Mouse (Mus musculus): ENCODE measurements around the gene Itgb1bp2. TPM values are rescaled to one million over a fixed set of nuclear protein-coding genes. Genes with fewer than 3 reads are reported as not detected.

Gene Itgb1bp2
- polyA plus RNA-seq (2015; fragmentation: Nextera tagmentation; extraction: Ambion mirVana), result 1.8 and 4.2 TPM in 2 replicates

DNA sequence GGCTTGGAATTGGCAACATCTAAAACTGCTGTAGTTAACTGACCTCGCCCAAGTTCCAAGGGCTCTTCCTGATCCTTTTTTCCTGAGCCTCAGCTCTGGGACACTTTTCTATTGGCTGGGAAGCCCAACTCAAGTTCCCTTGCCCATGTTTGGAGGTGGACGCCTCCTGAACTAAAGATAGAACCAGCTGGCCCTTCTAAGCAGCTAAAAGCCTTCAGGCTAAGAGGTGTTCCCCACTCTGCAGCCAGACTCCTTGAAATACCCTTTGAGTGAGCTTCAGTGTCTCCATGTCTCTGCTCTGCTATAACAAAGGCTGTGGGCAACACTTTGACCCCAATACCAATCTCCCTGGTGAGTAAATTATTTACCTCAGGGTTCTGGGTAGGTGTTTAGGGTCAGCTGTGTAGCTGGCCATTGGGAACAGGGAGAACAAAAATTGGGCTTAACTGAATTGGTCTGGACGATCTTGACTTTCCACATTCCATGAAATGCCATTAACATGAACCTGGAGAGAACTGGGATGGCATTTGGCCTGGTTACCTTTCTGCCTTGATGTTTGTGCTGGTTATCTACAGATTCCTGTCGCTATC lies at the start of gene Itgb1bp2:
Itgb1bp2 (plus strand) TSS at position 203 of the 590 bp plus-strand sequence.
- H3K36me3 ChIP-seq, result peaks cover 2% of the 10 kb centered on the region; the same call in 1 of the 2 replicates
- ATAC-seq (ENCODE audit: insufficient read depth, low FRiP score, low read depth), result no peak
- 67% methylated on average over 4 of the region's 4 CpGs for WGBS
- no peaks in the 10 kb centered on the region for H3K27me3 ChIP-seq (replicated peaks)
- H3K4me3 ChIP-seq (replicated peaks), result no peak within 1 kb of the TSS
- no peak within 1 kb of the TSS for H3K9ac ChIP-seq
- no peak within 1 kb of the TSS for H3K27ac ChIP-seq
- H3K4me1 ChIP-seq, result no peaks in the 10 kb centered on the region
- H3K9me3 ChIP-seq, result no peaks in the 10 kb centered on the region
- no peak within 1 kb of the TSS for H3K4me2 ChIP-seq

DNA sequence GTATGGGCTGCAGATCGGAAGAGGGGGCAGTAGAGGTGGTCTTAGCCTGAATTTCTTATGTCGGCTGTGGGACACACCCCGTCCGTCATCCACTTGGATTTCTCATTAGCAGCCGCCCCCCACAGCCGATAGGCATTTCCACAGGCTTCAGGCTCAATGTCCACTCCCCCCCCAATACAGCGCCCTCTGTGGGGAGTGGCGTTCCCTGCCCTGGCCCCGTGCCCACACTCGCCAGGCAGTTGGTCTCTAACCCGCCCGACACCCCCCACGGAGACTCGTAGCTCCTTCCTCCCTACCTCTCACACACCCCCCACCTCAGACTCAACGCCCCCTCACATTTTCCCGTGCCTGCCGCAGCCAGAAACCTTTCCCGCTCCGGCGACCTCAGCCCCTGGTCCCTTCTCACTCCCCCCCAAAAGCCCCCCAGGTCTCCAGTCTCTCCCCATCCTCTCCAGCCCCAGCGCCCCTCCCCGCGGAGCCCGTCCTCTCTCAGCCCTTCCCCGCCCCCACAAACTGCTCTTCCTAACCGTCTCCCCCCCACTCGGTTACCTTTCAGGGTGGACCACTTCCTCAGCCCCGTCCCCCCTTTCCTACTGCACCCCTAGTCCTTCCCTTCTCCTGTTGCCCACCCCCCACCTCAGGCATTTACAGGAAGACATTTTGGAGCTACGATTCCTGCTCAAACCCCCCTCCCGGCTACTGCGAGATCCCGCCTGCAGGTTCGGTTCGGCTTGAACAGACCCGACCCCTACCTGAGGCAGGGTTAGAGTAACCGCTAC lies 29.8 kb upstream of the Itgb1bp2 start:
- ATAC-seq (ENCODE audit: insufficient read depth, low FRiP score, low read depth), result no peak
- H3K27ac ChIP-seq, result peak overlapping the region; percentile 54; the same call in 1 of the 2 replicates
- H3K27me3 ChIP-seq (replicated peaks), result no peaks in the 10 kb centered on the region
- H3K4me3 ChIP-seq (replicated peaks), result peak overlapping the region; percentile 58
- H3K4me1 ChIP-seq, result peaks cover 8% of the 10 kb centered on the region; the same call in 1 of the 2 replicates
- WGBS, result 23% methylated on average over 33 of the region's 36 CpGs
- H3K9me3 ChIP-seq, result no peaks in the 10 kb centered on the region
- H3K9ac ChIP-seq, result peak overlapping the region; percentile 56
- H3K36me3 ChIP-seq, result no peaks in the 10 kb centered on the region
- peak overlapping the region; percentile 53 for H3K4me2 ChIP-seq

DNA sequence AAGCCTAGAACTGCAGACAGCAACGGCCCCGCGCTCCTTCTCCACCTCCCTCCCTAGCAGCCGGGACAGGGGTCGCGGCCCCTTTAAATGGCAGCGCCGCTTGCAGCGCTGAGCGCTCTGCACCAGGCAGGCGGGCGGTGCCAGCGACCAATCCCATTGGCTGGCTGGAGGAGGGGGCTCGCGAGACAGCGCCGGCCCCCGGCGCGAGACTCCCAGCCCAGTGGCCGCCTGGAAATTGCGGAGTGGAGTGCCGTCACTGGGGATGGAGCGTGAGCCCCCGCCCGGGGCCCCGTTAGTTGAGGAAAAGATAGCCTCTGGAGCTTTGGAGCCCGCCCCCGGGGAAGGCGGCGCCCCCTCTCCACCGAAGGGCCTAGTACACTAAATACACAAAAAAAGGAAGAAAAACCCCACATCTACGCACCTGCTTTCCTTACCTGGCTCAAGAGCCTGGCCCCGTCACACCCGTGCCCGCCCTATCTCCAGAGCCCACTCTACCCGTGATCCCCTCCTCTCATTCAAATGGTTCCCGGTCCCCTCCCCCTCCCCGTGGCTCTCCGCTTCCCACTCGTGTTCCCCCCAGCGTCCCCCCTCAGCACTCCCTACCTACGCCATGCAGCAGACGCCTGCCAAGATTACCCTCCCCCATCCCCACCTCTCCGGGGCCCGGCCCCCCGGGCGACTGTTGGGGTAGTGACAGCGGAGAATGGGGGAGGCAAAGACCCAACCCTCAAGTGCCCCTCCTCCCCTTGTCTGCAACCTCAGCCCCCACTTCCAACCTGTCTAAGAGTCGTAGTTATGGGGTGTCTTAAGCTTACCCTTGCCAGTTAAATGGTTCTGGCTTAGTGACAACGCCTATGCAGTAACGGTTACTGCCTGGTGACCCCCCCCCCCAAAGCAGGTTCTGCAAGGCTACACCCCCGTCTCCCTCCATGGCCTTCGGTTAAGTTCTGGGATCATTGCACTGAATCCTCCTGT lies 28.9 kb upstream of the Itgb1bp2 start:
- peak; percentile 94 for ATAC-seq (ENCODE audit: insufficient read depth, low FRiP score, low read depth)
- 15% methylated on average over 48 of the region's 54 CpGs for WGBS

DNA sequence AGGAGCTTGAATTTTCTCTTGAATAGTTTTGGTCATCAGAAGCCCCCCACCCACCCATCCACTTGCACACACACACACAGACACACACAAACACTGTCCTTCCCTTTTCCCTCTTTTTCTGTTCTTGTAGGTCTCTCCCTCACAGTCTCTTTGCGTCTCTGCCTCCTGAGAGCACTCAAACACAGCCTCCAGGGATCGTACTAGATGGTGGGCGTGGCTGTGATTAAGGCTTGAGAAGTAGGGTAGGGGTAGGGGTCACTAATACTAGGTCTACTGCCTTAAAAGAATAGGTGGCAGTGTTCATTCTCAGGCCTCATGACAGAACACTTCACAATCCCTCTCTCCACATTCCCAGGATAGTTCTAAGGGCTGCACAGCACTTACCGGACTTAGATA lies 28.2 kb upstream of the Itgb1bp2 start, which contains the start of gene Zmym3:
Zmym3 (minus strand) TSS at position 150 of the 396 bp plus-strand sequence.
- WGBS, result 26% methylated on average over 4 of the region's 4 CpGs

More for the DNA sequence above, 28.9 kb upstream of the Itgb1bp2 start:
- peak overlapping the region; percentile 58 for H3K4me2 ChIP-seq
- no peaks in the 10 kb centered on the region for H3K9me3 ChIP-seq
- H3K9ac ChIP-seq, result peak overlapping the region; percentile 56
- peak overlapping the region; percentile 54 for H3K27ac ChIP-seq
- no peaks in the 10 kb centered on the region for H3K27me3 ChIP-seq (replicated peaks)
- H3K4me1 ChIP-seq, result peaks cover 8% of the 10 kb centered on the region; the same call in 1 of the 2 replicates
- H3K4me3 ChIP-seq (replicated peaks), result peak overlapping the region; percentile 58
- no peaks in the 10 kb centered on the region for H3K36me3 ChIP-seq

DNA sequence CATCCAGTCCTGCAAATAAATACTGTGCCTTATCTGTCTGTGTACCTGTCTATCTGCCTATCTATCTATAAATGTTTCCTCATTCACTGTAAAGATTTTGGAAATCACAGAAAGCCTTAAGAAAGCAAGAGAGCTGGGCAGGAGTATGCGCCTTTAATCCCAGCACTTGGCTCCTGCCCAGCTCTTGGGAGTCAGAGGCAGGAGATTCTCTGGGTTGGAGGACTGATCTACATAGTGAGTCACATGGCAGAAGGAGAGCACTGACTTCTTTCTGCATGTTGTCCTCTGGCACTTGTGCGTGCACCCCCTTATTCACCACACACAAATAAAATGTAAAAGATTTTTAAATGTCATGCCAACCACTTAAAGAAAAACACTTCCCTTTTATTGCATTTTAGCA lies 25.4 kb upstream of the Itgb1bp2 start:
- peaks cover 2% of the 10 kb centered on the region; the same call in 1 of the 2 replicates for H3K4me1 ChIP-seq
- no peak overlapping the region for H3K4me3 ChIP-seq (replicated peaks)
- no peak for ATAC-seq (ENCODE audit: insufficient read depth, low FRiP score, low read depth)
- no peak overlapping the region for H3K4me2 ChIP-seq
- no peak overlapping the region for H3K9ac ChIP-seq
- H3K9me3 ChIP-seq, result no peaks in the 10 kb centered on the region
- no peaks in the 10 kb centered on the region for H3K27me3 ChIP-seq (replicated peaks)
- WGBS, result 83% methylated on average over 2 of the region's 2 CpGs
- no peaks in the 10 kb centered on the region for H3K36me3 ChIP-seq
- no peak overlapping the region for H3K27ac ChIP-seq

More for the DNA sequence above, 28.2 kb upstream of the Itgb1bp2 start, which contains the start of gene Zmym3:
- Histone ChIP-seq H3K9ac (peak within 1 kb of the TSS; percentile 19; the same call in 1 of the 2 replicates), H3K4me1 (peaks cover 8% of the 10 kb centered on the region; the same call in 1 of the 2 replicates), H3K4me2 (peak within 1 kb of the TSS; percentile 58), H3K4me3 (replicated peaks) (peak within 1 kb of the TSS; percentile 58), H3K36me3 (no peaks in the 10 kb centered on the region), H3K27ac (peak within 1 kb of the TSS; percentile 51), H3K27me3 (replicated peaks) (no peaks in the 10 kb centered on the region), H3K9me3 (no peaks in the 10 kb centered on the region)
- ATAC-seq (ENCODE audit: insufficient read depth, low FRiP score, low read depth), result no peak

GRCm38 (mm10) chrX:101427774-101428173 lies 21.1 kb upstream of the Itgb1bp2 start:
- Histone ChIP-seq H3K4me2 (no peak overlapping the region), H3K4me3 (replicated peaks) (no peak overlapping the region), H3K9ac (no peak overlapping the region), H3K4me1 (no peaks in the 10 kb centered on the region), H3K9me3 (no peaks in the 10 kb centered on the region), H3K27me3 (replicated peaks) (no peaks in the 10 kb centered on the region), H3K36me3 (no peaks in the 10 kb centered on the region), H3K27ac (no peak overlapping the region)
- ATAC-seq (ENCODE audit: insufficient read depth, low FRiP score, low read depth), result no peak
- WGBS, result 0% methylated on average over 1 of the region's 1 CpGs

DNA sequence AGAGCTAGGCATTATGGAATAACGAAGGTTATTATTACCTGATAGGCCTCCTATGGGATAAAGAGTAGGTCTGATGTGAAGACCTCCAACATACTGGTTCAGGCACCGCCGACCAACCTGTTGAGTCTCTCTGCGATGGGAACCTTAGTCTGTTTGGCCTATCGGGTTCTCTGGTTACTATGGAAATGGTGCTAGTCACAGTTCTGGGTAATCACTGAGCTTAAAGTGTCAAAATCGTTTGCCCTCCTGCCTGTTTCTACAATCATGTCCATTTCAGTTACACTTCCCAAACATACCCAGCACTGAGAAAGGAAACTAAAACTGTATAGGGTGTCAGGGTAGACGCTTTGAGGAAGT lies 20.1 kb upstream of the Itgb1bp2 start:
- H3K4me3 ChIP-seq (replicated peaks), result peak overlapping the region; percentile 59

DNA sequence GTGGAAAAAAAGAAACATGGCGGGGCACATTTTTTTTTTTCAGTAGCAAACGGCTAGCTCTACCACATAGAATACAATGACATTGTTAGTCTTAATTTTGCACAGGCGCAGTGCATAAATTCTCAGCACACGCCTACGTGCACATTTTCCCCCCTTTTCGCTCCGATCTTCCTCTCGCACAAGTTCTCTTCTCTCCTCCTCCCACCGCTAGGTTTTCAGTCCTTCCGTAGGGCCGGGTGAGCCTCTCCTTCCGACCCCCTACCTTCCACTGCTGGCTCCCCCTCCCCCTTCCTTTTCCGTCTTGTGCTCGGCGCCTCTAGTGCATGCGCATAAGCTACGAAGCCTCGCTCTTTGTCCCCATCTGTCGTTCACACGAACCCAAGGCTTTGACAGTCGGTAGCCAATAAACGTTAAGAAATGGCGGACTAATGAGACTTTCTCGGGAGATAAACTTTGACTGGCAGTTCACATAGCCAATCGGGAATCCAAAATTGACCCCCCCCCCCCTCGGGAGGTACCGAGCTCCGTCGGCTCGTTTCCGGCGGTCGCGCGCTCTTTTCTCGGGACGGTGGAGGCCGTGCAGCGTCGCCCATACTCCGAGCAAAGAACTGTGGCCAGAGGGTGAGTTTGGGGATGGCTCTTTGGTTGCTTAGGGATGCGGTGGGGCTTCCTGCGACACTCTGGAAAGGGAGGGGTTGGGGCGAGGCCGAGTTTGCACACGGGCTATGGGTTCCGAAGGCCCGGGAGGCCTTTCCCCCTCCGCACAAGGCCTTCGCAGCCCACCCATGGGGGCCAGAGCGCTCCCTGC lies 19.5 kb upstream of the Itgb1bp2 start, which contains the start of gene Nono:
Nono (plus strand) TSS at position 177 of the 808 bp plus-strand sequence.
- Histone ChIP-seq H3K36me3 (no peaks in the 10 kb centered on the region), H3K9me3 (no peaks in the 10 kb centered on the region), H3K27ac (peak within 1 kb of the TSS; percentile 91), H3K9ac (peak within 1 kb of the TSS; percentile 58), H3K27me3 (replicated peaks) (no peaks in the 10 kb centered on the region), H3K4me2 (peak within 1 kb of the TSS; percentile 44), H3K4me1 (no peaks in the 10 kb centered on the region), H3K4me3 (replicated peaks) (peak within 1 kb of the TSS; percentile 59)
- peak; percentile 94 for ATAC-seq (ENCODE audit: insufficient read depth, low FRiP score, low read depth)
- WGBS, result 21% methylated on average over 39 of the region's 51 CpGs

More for the DNA sequence above, 20.1 kb upstream of the Itgb1bp2 start:
- Histone ChIP-seq H3K9ac (no peak overlapping the region), H3K27ac (peak overlapping the region; percentile 91), H3K4me1 (no peaks in the 10 kb centered on the region), H3K4me2 (peak overlapping the region; percentile 42), H3K27me3 (replicated peaks) (no peaks in the 10 kb centered on the region), H3K36me3 (no peaks in the 10 kb centered on the region), H3K9me3 (no peaks in the 10 kb centered on the region)
- WGBS, result 29% methylated on average over 7 of the region's 7 CpGs
- no peak for ATAC-seq (ENCODE audit: insufficient read depth, low FRiP score, low read depth)

DNA sequence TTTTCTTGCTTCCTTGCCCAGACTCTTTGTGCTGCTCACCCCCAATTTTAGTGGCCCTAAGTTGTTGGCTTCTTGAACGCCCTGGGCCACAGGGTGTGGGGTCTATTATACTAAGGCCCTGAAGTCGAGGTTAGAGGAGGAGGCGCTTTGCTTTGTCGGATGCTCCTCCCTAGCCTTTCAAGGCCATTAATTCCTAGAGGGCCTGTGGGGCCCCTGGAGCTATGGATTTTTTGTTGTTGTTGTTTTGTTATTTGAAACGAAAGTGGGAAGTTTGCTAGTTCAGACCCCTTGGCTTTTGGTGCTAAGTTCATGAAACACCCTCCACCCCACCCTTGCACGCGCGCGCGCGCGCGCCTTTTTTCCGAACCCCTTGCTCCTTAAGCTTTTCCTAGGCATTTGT lies 18.9 kb upstream of the Itgb1bp2 start:
- Histone ChIP-seq H3K27ac (peak overlapping the region; percentile 91), H3K4me3 (replicated peaks) (peak overlapping the region; percentile 59), H3K27me3 (replicated peaks) (no peaks in the 10 kb centered on the region), H3K4me2 (peak overlapping the region; percentile 44), H3K4me1 (no peaks in the 10 kb centered on the region), H3K9ac (peak overlapping the region; percentile 58), H3K36me3 (no peaks in the 10 kb centered on the region), H3K9me3 (no peaks in the 10 kb centered on the region)
- peak; percentile 25; the same call in 1 of the 2 replicates for ATAC-seq (ENCODE audit: insufficient read depth, low FRiP score, low read depth)
- WGBS, result 19% methylated on average over 14 of the region's 14 CpGs

DNA sequence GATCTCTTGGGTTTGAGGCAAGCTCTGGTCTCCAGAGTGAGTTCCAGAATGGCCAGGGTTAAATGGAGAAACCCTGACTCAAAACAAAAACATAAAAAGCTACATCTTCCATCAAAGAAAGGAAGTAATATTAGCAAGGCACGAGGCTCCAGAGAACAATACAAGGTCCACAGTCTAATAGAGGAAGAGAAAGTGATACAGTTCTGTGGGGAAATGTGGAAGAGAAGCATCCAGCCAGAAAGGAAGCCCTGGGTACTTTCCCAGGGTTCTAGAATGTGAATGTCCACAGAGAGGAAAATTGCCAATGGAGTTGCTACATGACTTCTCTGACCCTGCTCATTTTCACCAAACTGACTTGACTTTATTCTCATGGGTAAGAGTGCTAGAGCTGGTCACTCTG lies 2.3 kb downstream of the Itgb1bp2 start:
- Histone ChIP-seq H3K4me3 (replicated peaks) (no peak overlapping the region), H3K9ac (no peak overlapping the region), H3K4me2 (no peak overlapping the region), H3K27ac (no peak overlapping the region), H3K27me3 (replicated peaks) (no peaks in the 10 kb centered on the region), H3K4me1 (no peaks in the 10 kb centered on the region), H3K36me3 (0 out of 2 replicates have a peak, but pooled peaks cover 2% of the 10 kb centered on the region), H3K9me3 (no peaks in the 10 kb centered on the region)
- 67% methylated on average over 1 of the region's 1 CpGs for WGBS
- no peak for ATAC-seq (ENCODE audit: insufficient read depth, low FRiP score, low read depth)

Data from stomach, embryonic 15.5 days (tissue).